Mouse (Mus musculus) E14TG2a.4 (cell line): ENCODE measurements around the gene Gm5767.

Experiments
- CTCF ChIP-seq: conservative IDR thresholded peaks from 2 replicates; pipeline ENCODE4 v1.5.1; 2014; ENCODE audit warnings: low read length
- NANOG ChIP-seq: IDR thresholded peaks from 2 replicates; pipeline ENCODE4 v1.6.1; 2014; ENCODE audit warnings: borderline replicate concordance, low read length, mixed read lengths
- POU5F1 ChIP-seq: IDR thresholded peaks from 2 replicates; pipeline ENCODE4 v1.6.1; 2014; ENCODE audit warnings: low read length, borderline replicate concordance

DNA sequence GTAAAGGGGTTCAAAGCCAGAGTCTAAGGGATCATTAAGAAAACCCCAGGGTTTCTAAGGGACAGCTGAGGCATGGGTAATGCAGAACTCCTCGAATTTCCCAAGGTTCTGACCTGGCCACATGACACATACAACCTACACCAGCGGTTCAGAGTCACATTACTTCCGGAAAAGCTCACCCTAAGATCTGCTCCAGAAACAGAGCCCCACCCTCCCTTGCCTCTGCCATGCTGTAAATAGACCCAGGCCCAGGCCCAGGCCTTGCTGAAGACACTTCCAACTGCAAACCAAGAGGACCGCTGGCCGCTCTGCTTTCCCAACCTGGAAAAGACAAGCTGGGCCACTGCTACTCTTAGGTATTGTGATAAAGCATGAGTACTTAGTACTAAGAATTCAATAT lies 34.3 kb downstream of the Gm5767 start:
- no peak for TF ChIP-seq CTCF
- TF ChIP-seq NANOG = no peak
- no peak for TF ChIP-seq POU5F1
